Mouse (Mus musculus) stomach, embryonic 14.5 days (tissue): ENCODE results near the gene Tmem238. TPM values are rescaled to one million over a fixed set of nuclear protein-coding genes. Genes with fewer than 3 reads are reported as not detected.

ENCODE experiments used
- ATAC-seq: fragments of 200-750 bp; cut with Nextera tagmentation; 2 replicates; pipeline ENCODE4 v1.8.0; 2017; ENCODE audit warnings: low read depth, moderate TSS enrichment; ENCODE audit not compliant: insufficient number of reproducible peaks, insufficient read depth, low FRiP score
- H3K27ac ChIP-seq: fragments of 300-500 bp; sonication (generic); 2 replicates; pipeline ENCODE4 v1.5.1; 2014; ENCODE audit warnings: mild to moderate bottlenecking, low read length, moderate library complexity, mixed read lengths
- H3K27me3 ChIP-seq: fragments of 300-500 bp; sonication (generic); 2 replicates; pipeline ENCODE4 v1.6.1; 2014; ENCODE audit warnings: low read length, control low read depth, mixed read lengths; ENCODE audit not compliant: control insufficient read depth, insufficient read depth
- H3K36me3 ChIP-seq: fragments of 300-500 bp; sonication (generic); 2 replicates; pipeline ENCODE4 v1.6.1; 2014; ENCODE audit warnings: mild to moderate bottlenecking, control low read depth, low read length, moderate library complexity, mixed read lengths; ENCODE audit not compliant: control insufficient read depth, insufficient read depth
- H3K4me1 ChIP-seq: fragments of 300-500 bp; sonication (generic); 2 replicates; pipeline ENCODE4 v1.6.1; 2014; ENCODE audit warnings: low read length, control low read depth, mixed read lengths; ENCODE audit not compliant: control insufficient read depth, insufficient read depth
- H3K4me2 ChIP-seq: fragments of 300-500 bp; sonication (generic); replicated peaks from 2 replicates; pipeline ENCODE4 v1.6.1; 2014; ENCODE audit warnings: low read depth, low read length, control low read depth
- H3K4me3 ChIP-seq: fragments of 300-500 bp; sonication (generic); 2 replicates; pipeline ENCODE4 v1.5.1; 2014; ENCODE audit warnings: low read depth, low read length, control low read depth
- H3K9ac ChIP-seq: fragments of 300-500 bp; sonication (generic); replicated peaks from 2 replicates; pipeline ENCODE4 v1.6.1; 2014; ENCODE audit warnings: low read depth, mild to moderate bottlenecking, control low read depth, low read length, moderate library complexity, mixed read lengths
- H3K9me3 ChIP-seq: fragments of 300-500 bp; sonication (generic); 2 replicates; pipeline ENCODE4 v1.6.1; 2016; ENCODE audit warnings: low read depth, low read length, control low read depth; ENCODE audit not compliant: control insufficient read depth
- WGBS: fragments of 180-500 bp; shearing (Covaris S2); extraction: QIAGEN DNeasy Blood & Tissue Kit; methylation state at CpG from one replicate; pipeline ENCODE4 v1.1.7; 2014; 5-methylcytosine and 5-hydroxymethylcytosine counted together
- polyA plus RNA-seq: library from polyadenylated mRNA; unstranded; fragments of >200 nt; fragmentation: Nextera tagmentation; extraction: Ambion mirVana; gene quantifications from 2 replicates; pipeline ENCODE4 v1.2.1, GENCODE M21; 2014

Tmem238 gene
- polyA plus RNA-seq, 1 experiment from 2014 or later = 8.7 TPM

- 44% methylated on average over 10 of the region's 10 CpGs for WGBS
- H3K4me3 ChIP-seq = peak overlapping the region; percentile 15
- no peak overlapping the region for H3K9ac ChIP-seq
- H3K9me3 ChIP-seq = no peaks in the 10 kb centered on the region
- peaks cover 5% of the 10 kb centered on the region; the same call in 1 of the 2 replicates for H3K36me3 ChIP-seq
- ATAC-seq = no peak
- H3K4me2 ChIP-seq = peak overlapping the region; percentile 36
- peaks cover 20% of the 10 kb centered on the region for H3K4me1 ChIP-seq
- peak overlapping the region; percentile 6; the same call in 1 of the 2 replicates for H3K27ac ChIP-seq
- no peaks in the 10 kb centered on the region for H3K27me3 ChIP-seq
Observed at GRCm38 (mm10) chr7:4739041-4739543, 50.4 kb downstream of the Tmem238 start.

Other genes with a start within 250 kb of the Tmem238 start
- gene Syt5, start 242.1 kb downstream of the Tmem238 start, polyA plus RNA-seq = 8.1 and 10.0 TPM in 2 replicates
- gene Ptprh, start 185.6 kb downstream of the Tmem238 start, polyA plus RNA-seq = not detected in 2 replicates
- gene Tmem86b, start 158.2 kb downstream of the Tmem238 start, polyA plus RNA-seq = 1.4 and 1.6 TPM in 2 replicates
- 10.2 and 11.7 TPM in 2 replicates for gene Ppp6r1, start 130.6 kb downstream of the Tmem238 start, polyA plus RNA-seq
- gene Hspbp1, start 104.6 kb downstream of the Tmem238 start, polyA plus RNA-seq = 84.8 and 94.2 TPM in 2 replicates
- gene Brsk1, start 99.1 kb downstream of the Tmem238 start, polyA plus RNA-seq = 2.3 and 4.0 TPM in 2 replicates
- gene Tmem150b, start 64.4 kb downstream of the Tmem238 start, polyA plus RNA-seq = 0.36 and 0.78 TPM in 2 replicates
- 59.2 and 59.4 TPM in 2 replicates for gene Kmt5c, start 49.5 kb downstream of the Tmem238 start, polyA plus RNA-seq
- 72.0 and 85.2 TPM in 2 replicates for gene Cox6b2, start 36.6 kb downstream of the Tmem238 start, polyA plus RNA-seq
- not detected in 2 replicates for gene Fam71e2, start 18.4 kb downstream of the Tmem238 start, polyA plus RNA-seq
- gene Il11, start 6.8 kb downstream of the Tmem238 start, polyA plus RNA-seq = 0.17 and 0.27 TPM in 2 replicates
- gene Tmem190, start 6.7 kb downstream of the Tmem238 start, polyA plus RNA-seq = 0.55 TPM in 1 of 2 replicates, not detected in the other
- 301 and 312 TPM in 2 replicates for gene Rpl28, start 3.2 kb upstream of the Tmem238 start, polyA plus RNA-seq
- gene Ube2s, start 22.9 kb upstream of the Tmem238 start, polyA plus RNA-seq = 318 and 349 TPM in 2 replicates
- gene Shisa7, start 55.0 kb upstream of the Tmem238 start, polyA plus RNA-seq = 0.70 and 1.0 TPM in 2 replicates
- gene Isoc2b, start 80.6 kb upstream of the Tmem238 start, polyA plus RNA-seq = 7.0 and 7.8 TPM in 2 replicates
- 0.94 and 0.98 TPM in 2 replicates for gene Isoc2a, start 87.5 kb upstream of the Tmem238 start, polyA plus RNA-seq
- not detected in 2 replicates for gene Gm36210, start 116.9 kb upstream of the Tmem238 start, polyA plus RNA-seq
- 4.3 and 4.5 TPM in 2 replicates for gene Zfp628, start 125.6 kb upstream of the Tmem238 start, polyA plus RNA-seq
- 3.5 and 4.0 TPM in 2 replicates for gene Nat14, start 132.4 kb upstream of the Tmem238 start, polyA plus RNA-seq
- 3.3 and 3.9 TPM in 2 replicates for gene Ssc5d, start 136.1 kb upstream of the Tmem238 start, polyA plus RNA-seq
- 0.55 and 1.4 TPM in 2 replicates for gene Sbk2, start 174.8 kb upstream of the Tmem238 start, polyA plus RNA-seq
- gene Sbk3, start 181.5 kb upstream of the Tmem238 start, polyA plus RNA-seq = 0.07 TPM in 1 of 2 replicates, not detected in the other
- 39.5 and 48.8 TPM in 2 replicates for gene Zfp579, start 206.5 kb upstream of the Tmem238 start, polyA plus RNA-seq
- gene Zfp524, start 224.8 kb upstream of the Tmem238 start, polyA plus RNA-seq = 14.1 and 18.0 TPM in 2 replicates
- gene Fiz1, start 225.0 kb upstream of the Tmem238 start, polyA plus RNA-seq = 33.0 and 35.7 TPM in 2 replicates
- 1.2 and 3.3 TPM in 2 replicates for gene Gm44973, start 225.8 kb upstream of the Tmem238 start, polyA plus RNA-seq
- gene Zfp865, start 230.7 kb upstream of the Tmem238 start, polyA plus RNA-seq = 8.9 and 9.1 TPM in 2 replicates
- gene Ccdc106, start 230.9 kb upstream of the Tmem238 start, polyA plus RNA-seq = 22.4 and 25.0 TPM in 2 replicates
- not detected in 2 replicates for gene 4632433K11Rik, start 244.5 kb upstream of the Tmem238 start, polyA plus RNA-seq
- gene Zfp784, start 248.8 kb upstream of the Tmem238 start, polyA plus RNA-seq = 4.6 and 6.2 TPM in 2 replicates